Mouse (Mus musculus) hindbrain, embryonic 14.5 days (tissue): ENCODE data around the gene Meaf6. TPM values are rescaled to one million over a fixed set of nuclear protein-coding genes. Genes with fewer than 3 reads are reported as not detected.

Experiments
- ATAC-seq: fragments of 200-750 bp; cut with Nextera tagmentation; 2 replicates; pipeline ENCODE4 v1.8.0; 2017; ENCODE audit warnings: moderate number of reproducible peaks, mild to moderate bottlenecking, moderate TSS enrichment, moderate library complexity; ENCODE audit not compliant: low FRiP score
- DNase-seq: peaks from one replicate; pipeline ENCODE4 v3.0.0-alpha.2; 2015; ENCODE audit warnings: low spot score
- H3K27ac ChIP-seq: fragments of 300-500 bp; sonication (generic); 2 replicates; pipeline ENCODE4 v1.5.1; 2014; ENCODE audit warnings: mild to moderate bottlenecking, moderate library complexity
- H3K27me3 ChIP-seq: fragments of 300-500 bp; sonication (generic); 2 replicates; pipeline ENCODE4 v1.6.1; 2014; ENCODE audit warnings: mild to moderate bottlenecking, low read length, mixed read lengths; ENCODE audit not compliant: control insufficient read depth, insufficient read depth
- H3K36me3 ChIP-seq: fragments of 300-500 bp; sonication (generic); replicated peaks from 2 replicates; pipeline ENCODE4 v1.6.1; 2014; ENCODE audit not compliant: control insufficient read depth, insufficient read depth
- H3K4me1 ChIP-seq: fragments of 300-500 bp; sonication (generic); replicated peaks from 2 replicates; pipeline ENCODE4 v1.6.1; 2014; ENCODE audit warnings: antibody characterized with exemption, low read length, mixed read lengths; ENCODE audit not compliant: control insufficient read depth, insufficient read depth
- H3K4me2 ChIP-seq: fragments of 300-500 bp; sonication (generic); replicated peaks from 2 replicates; pipeline ENCODE4 v1.6.1; 2014; ENCODE audit warnings: mild to moderate bottlenecking, moderate library complexity
- H3K4me3 ChIP-seq: fragments of 300-500 bp; sonication (generic); replicated peaks from 2 replicates; pipeline ENCODE4 v1.5.1; 2014; ENCODE audit warnings: mild to moderate bottlenecking, low read length
- H3K9ac ChIP-seq: fragments of 300-500 bp; sonication (generic); 2 replicates; pipeline ENCODE4 v1.6.1; 2014
- H3K9me3 ChIP-seq: fragments of 300-500 bp; sonication (generic); 2 replicates; pipeline ENCODE4 v1.6.1; 2016; ENCODE audit warnings: low read length; ENCODE audit not compliant: control insufficient read depth
- WGBS: fragments of 180-500 bp; shearing (Covaris S2); extraction: QIAGEN DNeasy Blood & Tissue Kit; methylation state at CpG from one replicate; pipeline ENCODE4 v1.1.7; 2014; 5-methylcytosine and 5-hydroxymethylcytosine counted together
- polyA plus RNA-seq: library from polyadenylated mRNA; unstranded; fragments of >200 nt; fragmentation: Nextera tagmentation; extraction: Ambion mirVana; gene quantifications from 2 replicates; pipeline ENCODE4 v1.2.1, GENCODE M21; 2014

Meaf6 gene
- 165 and 171 TPM in 2 replicates for polyA plus RNA-seq

- Histone ChIP-seq H3K27me3 (no peaks in the 10 kb centered on the region), H3K9ac (peak within 1 kb of the TSS; percentile 89), H3K4me2 (peak within 1 kb of the TSS; percentile 81), H3K4me3 (peak within 1 kb of the TSS; percentile 83), H3K36me3 (peaks cover 32% of the 10 kb centered on the region), H3K27ac (peak within 1 kb of the TSS; percentile 99), H3K9me3 (no peaks in the 10 kb centered on the region), H3K4me1 (peaks cover 10% of the 10 kb centered on the region)
- DNase-seq (peak; percentile 94), ATAC-seq (peak; percentile 92)
- WGBS, result 1% methylated on average over 56 of the region's 63 CpGs
These were observed at the start of gene Meaf6 for GRCm38 (mm10) chr4:125084403-125085345. Meaf6 (plus strand) TSS chr4:125085134.

GRCm38 (mm10) chr4:125044454-125044853, 40.5 kb upstream of the Meaf6 start:
- Histone ChIP-seq H3K27me3 (no peaks in the 10 kb centered on the region), H3K9me3 (no peaks in the 10 kb centered on the region), H3K4me3 (no peak overlapping the region), H3K27ac (no peak overlapping the region), H3K4me1 (no peaks in the 10 kb centered on the region), H3K9ac (no peak overlapping the region), H3K4me2 (no peak overlapping the region), H3K36me3 (peaks cover 92% of the 10 kb centered on the region)
- ATAC-seq (no peak), DNase-seq (no peak)
- WGBS, result 92% methylated on average over 7 of the region's 7 CpGs

- DNase-seq (no peak), ATAC-seq (no peak)
- no peak overlapping the region for H3K4me2 ChIP-seq
- H3K4me1 ChIP-seq, result no peaks in the 10 kb centered on the region
- H3K36me3 ChIP-seq, result peaks cover 64% of the 10 kb centered on the region
- no peaks in the 10 kb centered on the region for H3K27me3 ChIP-seq
- no peak overlapping the region for H3K9ac ChIP-seq
- H3K4me3 ChIP-seq, result no peak overlapping the region
- no peaks in the 10 kb centered on the region for H3K9me3 ChIP-seq
- WGBS, result 95% methylated on average over 9 of the region's 9 CpGs
- no peak overlapping the region for H3K27ac ChIP-seq
These were observed 29.5 kb upstream of the Meaf6 start for GRCm38 (mm10) chr4:125055385-125055784.

- H3K9me3 ChIP-seq, result no peaks in the 10 kb centered on the region
- WGBS, result 88% methylated on average over 4 of the region's 4 CpGs
- no peak overlapping the region for H3K9ac ChIP-seq
- no peaks in the 10 kb centered on the region for H3K27me3 ChIP-seq
- DNase-seq (no peak), ATAC-seq (no peak)
- no peaks in the 10 kb centered on the region for H3K4me1 ChIP-seq
- no peak overlapping the region for H3K4me3 ChIP-seq
- peaks cover 54% of the 10 kb centered on the region for H3K36me3 ChIP-seq
- H3K4me2 ChIP-seq, result no peak overlapping the region
- H3K27ac ChIP-seq, result no peak overlapping the region
These were observed 28.5 kb upstream of the Meaf6 start for GRCm38 (mm10) chr4:125056476-125056875.

GRCm38 (mm10) chr4:125057273-125057672, 27.7 kb upstream of the Meaf6 start:
- Histone ChIP-seq H3K4me2 (no peak overlapping the region), H3K36me3 (peaks cover 46% of the 10 kb centered on the region), H3K27me3 (no peaks in the 10 kb centered on the region), H3K9ac (no peak overlapping the region), H3K27ac (no peak overlapping the region), H3K4me3 (no peak overlapping the region), H3K9me3 (no peaks in the 10 kb centered on the region), H3K4me1 (no peaks in the 10 kb centered on the region)
- WGBS, result 60% methylated on average over 3 of the region's 3 CpGs
- ATAC-seq, result no peak
- DNase-seq, result no peak

GRCm38 (mm10) chr4:125058033-125058432, 26.9 kb upstream of the Meaf6 start:
- no peak for ATAC-seq
- WGBS, result 53% methylated on average over 5 of the region's 5 CpGs
- H3K9ac ChIP-seq, result no peak overlapping the region

GRCm38 (mm10) chr4:125059025-125059424, 25.9 kb upstream of the Meaf6 start:
- Histone ChIP-seq H3K9me3 (no peaks in the 10 kb centered on the region), H3K27ac (no peak overlapping the region), H3K27me3 (no peaks in the 10 kb centered on the region), H3K36me3 (peaks cover 29% of the 10 kb centered on the region), H3K4me1 (no peaks in the 10 kb centered on the region), H3K9ac (peak overlapping the region; percentile 46), H3K4me3 (no peak overlapping the region), H3K4me2 (peak overlapping the region; percentile 45)
- whole genome bisulfite sequencing, result 2% methylated on average over 8 of the region's 8 CpGs
- DNase-seq (peak; percentile 73), ATAC-seq (peak; percentile 84)

More at GRCm38 (mm10) chr4:125058033-125058432, 26.9 kb upstream of the Meaf6 start:
- Histone ChIP-seq H3K9me3 (no peaks in the 10 kb centered on the region), H3K4me2 (no peak overlapping the region), H3K4me1 (no peaks in the 10 kb centered on the region), H3K36me3 (peaks cover 38% of the 10 kb centered on the region), H3K4me3 (no peak overlapping the region), H3K27me3 (no peaks in the 10 kb centered on the region), H3K27ac (no peak overlapping the region)
- no peak for DNase-seq

- Histone ChIP-seq H3K4me2 (no peak overlapping the region), H3K27me3 (no peaks in the 10 kb centered on the region), H3K36me3 (peaks cover 2% of the 10 kb centered on the region; the same call in 1 of the 2 replicates), H3K9me3 (no peaks in the 10 kb centered on the region), H3K4me3 (no peak overlapping the region), H3K4me1 (peaks cover 15% of the 10 kb centered on the region), H3K27ac (no peak overlapping the region), H3K9ac (no peak overlapping the region)
- WGBS, result 77% methylated on average over 8 of the region's 8 CpGs
- ATAC-seq (no peak), DNase-seq (no peak)
These were observed 21.1 kb upstream of the Meaf6 start for GRCm38 (mm10) chr4:125063829-125064228.

GRCm38 (mm10) chr4:125065517-125066307, 19.2 kb upstream of the Meaf6 start, which contains the start of gene Dnali1:
Dnali1 (minus strand) TSS chr4:125065703.
- DNase-seq, result peak; percentile 61
- Histone ChIP-seq H3K9me3 (no peaks in the 10 kb centered on the region), H3K4me2 (peak within 1 kb of the TSS; percentile 73), H3K27me3 (no peaks in the 10 kb centered on the region), H3K27ac (no peak within 1 kb of the TSS), H3K4me3 (peak within 1 kb of the TSS; percentile 94), H3K36me3 (peaks cover 20% of the 10 kb centered on the region), H3K9ac (peak within 1 kb of the TSS; percentile 84), H3K4me1 (peaks cover 15% of the 10 kb centered on the region)
- WGBS, result 3% methylated on average over 26 of the region's 26 CpGs
- peak; percentile 36; the same call in 1 of the 2 replicates for ATAC-seq
